Mouse (Mus musculus) granulocyte monocyte progenitor cell, adult 5-6 weeks (primary cell): Measurements from ENCODE around the gene Prkcb. TPM values are rescaled to one million over a fixed set of nuclear protein-coding genes. Genes with fewer than 3 reads are reported as not detected.

Source experiments
- ATAC-seq: replicated peaks from 2 replicates; pipeline ENCODE4 v1.8.0; 2016; ENCODE audit warnings: mild to moderate bottlenecking, moderate TSS enrichment, inconsistent platforms; ENCODE audit not compliant: poor library complexity, severe bottlenecking
- total RNA-seq, 2 experiments: library from RNA; stranded (forward) in 1 of 2; stranded (reverse) in 1 of 2; fragments of 200-712, 200-1000 nt in 1 of 2; fragments of >200 nt in 1 of 2; fragmentation: Nextera tagmentation in 1 of 2; gene quantifications; 2 replicates each; pipeline ENCODE4 v1.2.3; 2014 to 2017

Gene Prkcb
- 22.6 and 25.8 TPM in 2 replicates for total RNA-seq (2014; fragmentation: Nextera tagmentation)
- 21.4 and 27.1 TPM in 2 replicates for total RNA-seq (2017)

DNA sequence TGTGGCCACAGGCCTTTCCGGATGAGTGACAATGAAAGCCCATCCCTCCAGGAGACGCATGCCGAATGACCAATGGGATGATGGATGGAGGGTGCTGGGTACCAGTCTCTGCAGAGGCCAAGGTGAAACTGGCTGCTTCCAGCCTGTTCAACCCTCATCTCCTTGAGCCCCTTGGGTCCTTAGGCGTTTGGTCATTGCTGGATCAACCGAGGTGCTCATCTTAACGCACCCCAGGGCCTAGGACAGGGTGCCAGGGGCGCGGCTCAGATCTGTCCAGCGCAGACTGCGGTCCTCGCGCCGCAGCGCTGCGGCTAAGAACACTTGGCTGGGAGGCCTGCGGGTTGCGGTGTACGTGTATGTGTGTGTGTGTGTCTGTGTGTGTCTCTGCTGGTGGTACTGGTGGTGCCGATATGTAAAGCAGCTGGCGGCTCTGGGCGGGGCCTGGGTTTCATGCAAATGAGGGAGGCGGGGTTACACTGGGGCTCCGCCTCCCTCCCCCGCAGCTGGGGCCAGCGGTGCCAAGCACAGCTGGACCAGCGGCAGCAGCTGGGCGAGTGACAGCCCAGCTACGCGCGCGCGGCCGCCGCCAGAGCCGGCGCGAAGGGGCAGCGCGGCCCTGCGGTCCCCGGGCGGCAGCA, at the start of gene Prkcb:
Prkcb (plus strand) TSS at position 147 of the 638 bp plus-strand sequence.
- peak; percentile 84 for ATAC-seq

DNA sequence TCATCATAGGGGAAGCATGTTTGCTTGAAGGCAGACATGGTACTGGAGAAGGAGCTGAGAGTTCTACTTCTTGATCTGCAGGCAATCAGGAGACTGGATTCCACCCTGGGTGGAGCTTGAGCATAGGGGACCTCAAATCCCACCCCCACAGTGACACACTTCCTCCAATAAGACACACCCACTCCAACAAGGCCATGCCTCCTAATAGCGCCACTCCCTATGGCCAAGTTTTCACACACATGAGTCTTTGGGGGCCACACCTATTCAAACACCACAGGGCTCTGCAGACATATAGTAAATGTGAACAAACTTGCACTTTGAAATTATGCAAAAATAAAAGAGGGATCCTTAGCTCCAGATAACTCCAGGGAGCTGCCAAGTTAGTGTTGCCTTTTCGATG, 49.6 kb upstream of the Prkcb start:
- no peak for ATAC-seq

DNA sequence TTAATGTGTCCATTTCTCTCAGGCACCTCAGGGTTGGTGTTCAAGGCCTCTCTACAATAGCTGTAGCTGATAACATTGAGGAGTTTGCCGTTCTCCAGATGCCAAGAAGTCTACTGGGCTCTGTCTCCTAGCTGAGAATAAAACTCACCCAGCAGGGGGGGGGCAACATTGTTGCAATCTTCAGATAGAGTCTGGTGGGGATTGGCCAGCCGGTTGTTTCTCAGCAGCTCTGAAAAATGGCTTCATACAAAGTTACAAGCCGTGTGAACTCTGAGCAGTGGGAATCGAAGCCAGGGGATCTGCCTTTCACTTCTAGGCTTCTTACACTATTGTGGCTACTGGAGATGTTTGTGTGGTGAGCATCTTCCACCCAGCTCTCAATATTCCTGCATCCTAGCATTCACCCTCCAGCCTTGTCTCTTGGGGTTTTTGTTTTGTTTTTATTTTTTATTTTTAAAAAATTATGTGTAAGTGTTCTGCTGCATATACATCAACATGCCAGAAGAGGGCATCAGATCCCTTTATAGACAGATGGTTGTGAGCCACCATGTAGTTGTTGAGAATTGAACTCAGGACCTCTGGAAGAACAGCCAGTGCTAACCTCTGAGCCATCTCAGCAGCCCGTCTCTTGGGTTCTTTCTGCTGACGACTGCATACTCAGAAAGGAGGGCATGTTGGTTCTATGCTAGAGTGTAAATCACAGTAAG, 48.0 kb upstream of the Prkcb start:
- ATAC-seq = no peak

DNA sequence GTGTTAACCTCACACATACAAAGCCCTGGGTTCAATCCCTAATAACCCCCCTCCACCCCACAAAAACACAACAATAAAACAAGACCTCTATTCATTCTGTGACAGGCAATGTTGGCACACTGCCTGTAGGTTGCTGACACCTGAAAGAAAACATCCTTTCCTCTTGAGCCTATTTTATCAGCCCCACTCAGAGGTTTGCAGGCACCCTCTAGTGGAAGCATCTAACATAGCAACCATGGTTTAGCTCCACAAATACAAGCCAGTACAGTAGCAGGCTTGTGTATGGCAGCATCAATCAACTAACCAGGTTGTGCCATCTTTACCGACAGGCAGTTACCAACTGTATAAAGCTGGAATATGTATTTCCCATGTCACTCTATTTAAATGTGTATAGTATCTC, 46.3 kb upstream of the Prkcb start:
- peak; percentile 71 for ATAC-seq

DNA sequence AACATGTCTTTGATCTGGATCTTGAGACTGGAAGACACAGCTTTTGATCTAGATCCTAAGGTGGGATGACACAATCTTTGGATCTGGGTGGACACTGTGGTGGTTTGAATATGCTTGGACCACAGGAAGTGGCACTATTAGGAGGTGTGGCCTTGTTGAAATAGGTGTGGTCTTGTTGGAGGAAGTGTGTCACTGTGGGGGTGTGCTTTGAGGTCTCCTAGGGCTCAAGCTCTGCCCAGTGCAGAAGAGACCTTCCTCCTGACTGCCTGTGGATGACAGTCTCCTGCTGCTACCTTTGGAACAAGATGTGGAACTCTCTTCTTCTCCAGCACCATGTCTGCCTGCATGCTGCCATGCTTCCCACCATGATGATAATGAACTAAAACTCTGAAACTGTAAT, 45.8 kb upstream of the Prkcb start:
- peak; percentile 58 for ATAC-seq

DNA sequence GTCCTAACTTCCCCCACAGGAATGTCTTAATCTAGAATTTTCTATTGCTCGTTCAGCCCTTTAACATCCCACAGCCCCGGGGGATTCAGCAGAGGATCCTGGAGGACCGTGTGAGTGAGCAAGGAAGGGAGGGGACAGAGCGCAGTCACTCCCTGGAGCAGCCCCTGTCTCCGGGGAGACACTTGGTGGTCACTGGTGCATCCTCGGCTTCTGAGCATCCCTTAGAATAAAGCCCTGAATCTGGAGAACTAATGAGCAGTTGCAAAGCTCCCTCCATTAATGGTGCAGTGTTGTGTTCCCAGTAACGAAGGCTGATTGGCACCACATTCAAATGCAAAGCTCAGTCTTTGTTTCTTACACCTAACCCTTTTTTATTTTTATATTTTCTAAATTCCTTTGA, 44.4 kb upstream of the Prkcb start:
- no peak for ATAC-seq

DNA sequence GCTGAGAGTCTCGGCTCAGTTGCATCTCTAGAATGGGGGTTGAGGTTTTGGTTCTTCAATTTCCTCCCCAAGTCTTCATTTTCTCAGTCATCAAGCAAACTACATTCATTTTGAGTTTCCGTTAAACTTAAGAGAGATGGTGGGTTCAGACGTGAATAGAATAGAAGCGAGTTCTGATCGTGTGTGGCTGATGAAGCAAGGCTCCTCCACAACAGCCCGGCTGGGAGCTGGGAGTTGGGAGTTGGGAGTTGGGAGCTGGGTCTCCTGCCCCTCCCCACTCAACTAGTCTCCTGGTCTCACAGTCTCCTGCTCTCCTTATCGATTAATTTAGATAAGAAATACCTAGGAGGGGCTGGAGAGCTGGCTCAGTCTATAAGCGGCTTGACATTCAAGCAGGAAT, 44.0 kb upstream of the Prkcb start:
- ATAC-seq = no peak

DNA sequence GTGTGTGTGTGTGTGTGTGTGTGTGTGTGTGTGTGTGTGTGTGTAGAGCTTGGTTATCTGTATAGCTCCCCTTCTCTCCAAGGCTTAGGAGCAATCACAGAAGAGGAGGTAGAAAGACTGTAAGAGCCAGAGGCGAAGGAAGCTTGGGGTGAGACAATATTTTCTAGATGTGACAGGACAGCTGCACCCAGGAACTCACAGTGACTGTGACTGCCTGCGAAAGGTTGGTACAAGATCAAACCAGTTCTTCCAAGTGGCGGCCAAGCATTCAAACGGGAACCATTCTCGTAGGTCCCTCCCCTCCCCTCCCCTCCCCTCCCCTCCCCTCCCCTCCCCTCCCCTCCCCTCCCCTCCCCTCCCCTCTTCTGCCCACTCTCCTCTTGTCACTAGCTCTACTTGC, 42.6 kb upstream of the Prkcb start:
- ATAC-seq = no peak

DNA sequence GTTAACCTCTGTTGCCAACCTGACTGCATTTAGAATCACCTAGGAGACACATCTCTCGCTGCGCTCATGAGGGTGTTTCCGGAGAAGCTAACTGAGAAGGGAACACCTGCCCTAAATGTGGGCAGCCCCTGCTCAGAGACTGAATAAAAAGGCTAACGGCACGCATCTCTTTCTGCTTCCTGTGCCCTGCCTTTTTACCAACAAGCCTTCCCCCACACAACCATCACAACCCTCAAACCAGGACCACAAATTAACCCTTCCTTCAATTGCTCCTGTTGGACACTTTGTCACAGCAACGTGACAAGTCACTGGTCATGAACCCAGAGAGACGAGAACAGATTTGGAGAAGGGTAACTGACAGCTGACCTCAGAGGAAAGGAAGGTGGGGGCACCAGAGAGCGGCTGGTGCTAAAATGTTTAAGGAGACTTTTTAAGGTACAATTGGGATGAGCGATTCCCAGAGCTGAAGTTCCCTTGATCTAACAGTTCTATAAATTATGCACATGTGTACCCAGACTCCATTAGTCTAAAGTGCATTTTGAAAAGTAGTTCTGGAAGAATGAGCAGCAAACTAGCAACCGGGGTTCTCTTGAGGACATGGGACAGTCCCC, 41.2 kb upstream of the Prkcb start:
- ATAC-seq = no peak

DNA sequence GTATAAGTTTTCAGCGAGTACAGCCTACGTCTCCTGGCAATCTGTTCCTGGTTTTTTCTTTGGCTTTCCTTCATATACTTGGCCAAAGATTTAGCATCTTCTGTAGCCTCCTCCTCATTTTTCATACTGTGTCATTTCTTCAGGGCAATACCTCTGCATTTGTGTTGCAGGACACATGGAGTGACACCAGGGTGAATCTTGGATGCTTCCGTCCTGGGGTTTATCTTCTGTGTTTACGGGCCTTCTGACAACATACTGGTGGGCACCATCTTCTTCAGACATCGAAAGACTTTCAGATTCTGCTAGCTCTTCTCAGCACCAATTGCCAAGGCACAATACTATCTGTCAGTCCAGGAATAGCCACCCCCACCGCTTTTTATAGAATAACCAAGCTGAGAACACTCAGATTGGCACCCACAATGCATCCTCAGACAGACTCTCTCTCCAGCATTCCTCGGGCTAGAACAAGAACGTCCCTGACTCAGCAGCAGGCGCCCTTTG, 39.2 kb upstream of the Prkcb start:
- no peak for ATAC-seq

DNA sequence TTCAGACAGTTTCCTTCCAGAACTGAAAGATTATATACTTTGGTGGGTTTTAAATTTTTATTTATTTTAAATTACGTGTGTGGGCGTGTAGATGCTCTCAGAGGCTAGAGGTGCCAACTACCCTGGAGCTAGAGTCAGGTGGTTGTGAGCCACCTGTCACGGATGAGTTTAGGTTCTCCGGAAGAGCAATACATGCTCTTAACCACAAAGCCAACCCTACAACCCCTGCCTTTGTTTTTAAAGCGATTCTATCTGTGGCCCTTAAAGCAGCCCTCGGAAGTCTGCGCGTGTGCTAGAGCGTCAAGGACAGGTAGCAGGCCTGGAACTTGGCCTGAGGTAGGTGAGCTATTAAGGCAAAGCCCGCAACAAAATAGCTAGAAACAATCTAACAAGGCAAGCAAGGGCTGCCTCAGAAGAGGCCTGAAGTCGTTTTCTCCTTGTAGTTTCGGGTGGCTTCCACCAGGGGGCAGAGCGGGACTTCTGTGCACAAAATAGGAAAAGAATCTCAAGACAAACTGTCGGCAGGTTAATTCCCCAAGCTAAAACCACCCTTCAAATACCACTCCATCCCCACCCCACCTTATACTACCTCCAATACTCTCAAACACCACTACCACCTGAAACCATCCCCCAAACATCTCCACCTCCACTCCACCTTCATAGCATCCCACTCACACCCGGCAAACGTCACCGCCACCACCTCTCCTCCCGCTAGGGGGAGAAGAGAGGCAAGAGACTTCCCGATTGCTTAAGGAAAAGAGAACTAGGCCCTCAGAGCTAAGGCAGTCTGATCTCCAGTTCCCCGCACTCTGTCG, 37.1 kb upstream of the Prkcb start:
- peak; percentile 86 for ATAC-seq

DNA sequence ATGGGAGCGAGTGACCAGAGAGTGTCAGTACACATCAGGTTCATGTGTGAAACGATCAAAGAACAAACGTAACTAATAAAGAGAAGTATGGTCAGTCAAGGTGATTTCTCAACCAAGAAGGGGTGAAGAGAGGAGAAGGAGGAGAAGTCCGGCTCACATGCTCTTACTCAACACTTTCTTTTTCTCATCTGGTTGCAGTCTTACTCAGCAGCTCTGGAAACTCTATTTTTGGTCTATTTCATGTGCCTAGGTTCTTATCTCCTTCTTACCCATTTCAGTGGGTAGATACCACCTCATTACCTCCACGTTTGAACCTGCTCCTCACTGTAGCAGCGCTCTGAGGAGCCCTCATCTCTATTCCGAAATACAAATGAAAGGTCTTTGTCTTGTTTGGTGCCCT, 31.8 kb upstream of the Prkcb start:
- peak; percentile 56 for ATAC-seq

DNA sequence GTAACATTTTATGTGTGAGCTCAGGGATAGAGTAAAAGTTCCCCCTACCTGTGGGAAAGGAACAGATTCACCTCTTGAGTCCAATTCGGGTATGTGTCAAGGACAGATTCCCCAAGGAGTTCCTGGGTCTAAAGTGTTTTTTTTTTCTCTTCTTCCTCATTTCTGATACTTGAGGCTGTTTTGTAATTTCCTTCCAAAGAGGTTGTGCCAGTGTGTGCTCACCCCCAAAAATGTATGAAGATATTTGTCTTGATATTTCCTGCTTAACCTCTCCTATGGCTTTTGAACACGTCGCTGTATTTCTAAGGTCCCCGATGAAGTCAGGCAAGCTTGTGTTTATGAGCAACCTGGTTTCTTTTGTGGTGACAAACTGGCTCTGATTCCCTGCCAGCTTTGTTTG, 30.0 kb upstream of the Prkcb start:
- peak; percentile 62 for ATAC-seq

DNA sequence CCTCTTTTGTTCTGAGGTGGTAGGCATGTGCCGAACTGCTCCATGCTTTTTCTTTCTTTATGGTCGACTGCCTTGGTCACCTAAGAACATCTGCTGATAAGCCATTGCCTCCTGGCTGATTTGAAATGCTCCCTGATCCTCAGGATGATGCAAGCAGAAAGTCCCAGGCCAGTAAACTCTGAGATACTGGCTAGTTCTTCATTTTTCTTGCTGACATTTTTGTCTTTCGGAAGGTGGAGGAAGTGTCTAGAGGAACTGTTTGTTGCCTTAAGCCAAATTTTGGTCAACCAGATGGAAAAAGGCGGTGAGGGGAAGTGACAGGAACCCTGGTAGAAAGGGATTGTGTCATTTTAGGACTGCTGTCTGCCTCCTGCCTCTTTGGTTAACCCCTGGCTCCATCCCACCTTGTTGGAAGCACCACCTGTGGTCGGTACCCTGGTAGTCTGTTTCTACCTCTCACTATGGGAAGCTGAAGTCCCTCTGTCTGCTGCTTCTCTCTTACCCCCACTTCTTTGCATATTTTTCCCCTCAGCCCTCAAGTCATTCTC, 28.4 kb upstream of the Prkcb start:
- peak; percentile 73 for ATAC-seq

DNA sequence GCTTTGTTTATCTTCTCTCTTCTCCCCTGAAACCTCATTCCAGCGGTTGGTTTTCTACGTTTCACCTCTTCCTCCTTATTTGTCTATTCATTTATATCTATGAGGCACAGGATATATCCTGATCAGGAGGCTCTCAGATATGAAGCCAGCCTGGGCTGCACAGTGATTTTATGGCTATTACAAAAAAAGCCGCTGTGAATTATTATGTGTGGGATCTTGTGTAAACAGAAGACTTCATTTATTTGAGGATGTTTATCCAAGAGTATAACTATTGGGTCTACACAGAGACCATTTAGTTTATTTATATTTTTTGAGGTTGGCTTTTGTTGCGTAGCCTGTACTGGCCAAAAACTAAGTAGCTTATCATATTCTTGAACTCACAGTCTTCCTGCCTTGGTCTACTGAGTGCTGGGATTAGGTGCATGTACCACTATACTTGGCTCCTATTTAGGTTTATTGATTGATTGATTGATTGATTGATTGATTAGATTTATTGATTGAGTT, 19.5 kb upstream of the Prkcb start:
- no peak for ATAC-seq

DNA sequence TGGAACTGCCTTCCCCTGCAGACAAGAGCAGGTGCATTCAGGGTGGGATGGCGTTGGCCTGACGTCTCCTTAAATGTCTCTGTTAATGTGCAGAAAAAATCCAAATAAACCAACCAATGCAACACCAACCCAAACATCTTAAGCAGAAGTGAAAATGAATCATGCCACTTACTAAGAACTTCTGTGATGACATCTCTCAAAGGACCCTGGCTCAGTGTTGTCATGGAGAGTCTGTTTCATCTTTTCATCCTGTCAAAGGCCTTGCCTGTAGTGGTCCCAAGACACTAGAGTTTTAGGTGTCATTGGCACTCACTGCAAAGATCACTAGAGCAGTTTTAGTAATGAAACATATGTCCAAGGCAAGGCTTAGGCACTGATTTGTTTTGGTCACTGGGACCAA, 16.2 kb upstream of the Prkcb start:
- peak; percentile 85 for ATAC-seq

DNA sequence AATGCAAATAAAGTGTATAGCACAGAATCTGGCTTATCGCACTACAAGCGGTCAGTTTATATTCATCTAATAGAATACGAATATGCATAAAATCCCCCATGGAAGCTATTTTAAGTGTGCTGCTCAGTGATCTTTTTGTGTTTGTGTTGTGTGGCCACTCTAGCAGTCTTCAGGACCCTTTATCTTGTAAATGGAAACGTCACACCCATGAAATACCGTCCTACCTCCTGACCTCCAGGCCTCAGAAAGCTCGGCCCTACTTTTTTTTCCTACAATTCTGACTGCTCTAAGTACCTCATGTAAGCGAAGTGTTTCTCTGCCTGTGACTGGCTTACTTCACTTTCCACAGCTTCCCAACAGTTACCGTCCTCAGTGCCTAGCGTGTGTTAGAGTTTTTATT, 9.0 kb upstream of the Prkcb start:
- ATAC-seq = no peak

DNA sequence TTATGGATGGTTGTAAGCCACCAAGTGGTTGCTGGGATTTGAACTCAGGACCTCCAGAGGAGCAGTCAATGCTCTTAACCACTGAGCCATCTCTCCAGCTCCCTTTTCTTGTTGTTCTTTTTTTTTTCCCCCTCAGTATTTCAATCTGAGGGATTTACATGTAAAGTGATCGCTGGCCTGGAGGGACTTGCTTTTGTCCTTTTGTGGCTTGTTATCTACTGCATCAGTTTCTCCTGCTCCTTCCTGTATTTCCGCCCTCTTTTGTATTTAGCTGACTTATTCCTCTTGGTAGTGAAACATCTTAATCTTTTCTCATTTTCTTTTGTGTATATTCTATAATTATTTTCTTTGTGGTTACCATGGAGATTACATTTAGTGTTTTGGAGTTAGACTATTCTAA, 8.2 kb upstream of the Prkcb start:
- no peak for ATAC-seq

DNA sequence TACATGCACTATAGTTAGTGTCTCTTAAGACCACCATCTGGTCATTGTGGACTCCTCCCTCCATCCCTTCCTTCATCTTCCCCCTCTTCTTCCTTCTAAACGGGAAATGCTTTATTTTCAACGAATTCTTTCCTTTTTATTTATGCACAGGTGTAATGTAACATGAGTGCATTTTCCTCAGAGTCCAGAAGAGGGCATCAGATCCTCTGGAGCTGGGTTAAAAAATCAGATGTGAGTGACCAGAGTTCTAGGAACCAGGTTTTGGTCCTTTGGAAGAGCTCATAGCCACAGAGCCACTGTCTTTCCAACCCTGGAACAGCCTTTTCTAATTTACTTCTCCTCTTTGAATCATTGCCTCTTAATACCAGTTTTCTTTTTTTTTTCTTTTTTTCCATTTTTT, 6.0 kb upstream of the Prkcb start:
- no peak for ATAC-seq

DNA sequence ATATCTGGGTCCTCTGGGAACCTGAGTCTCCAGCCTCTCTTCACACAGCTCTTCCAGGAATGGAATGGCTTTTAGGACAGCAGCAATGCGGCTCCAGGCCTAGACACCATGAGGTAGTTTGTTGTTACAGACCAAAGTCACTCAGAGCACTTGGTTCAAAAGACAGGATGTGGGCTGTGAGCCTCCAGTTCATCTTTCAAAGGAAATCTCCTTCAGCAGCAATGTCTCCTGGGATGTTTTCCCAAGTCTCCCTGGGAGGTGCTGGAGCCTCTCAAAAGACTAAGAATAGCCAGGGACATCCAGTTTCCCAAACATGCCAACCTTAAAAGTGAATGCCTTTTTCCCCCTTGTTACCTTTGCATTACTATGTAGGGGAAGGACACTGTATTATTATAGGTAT, 1.3 kb upstream of the Prkcb start:
- ATAC-seq = no peak
